Mouse (Mus musculus) layer of hippocampus, adult 18-20 months (tissue): ENCODE measurements around the gene Slit3. TPM values are rescaled to one million over a fixed set of nuclear protein-coding genes. Genes with fewer than 3 reads are reported as not detected.

ENCODE experiments used
- DNase-seq, 2 experiments: peaks; one replicate each; pipeline ENCODE4 v3.0.0; 2022; ENCODE audit warnings: low spot score in 2 of 2
- total RNA-seq, 2 experiments: library from RNA; stranded (reverse); gene quantifications; 2 replicates each; pipeline ENCODE4 v1.2.3; 2021

Slit3 gene
- total RNA-seq, 2 experiments from 2014 or later = 91.5 to 93.5 TPM

- no peak for DNase-seq
Observed at GRCm38 (mm10) chr11:35566686-35567085, 445.7 kb downstream of the Slit3 start.

- no peak for DNase-seq
Observed at GRCm38 (mm10) chr11:35569126-35569916, 448.3 kb downstream of the Slit3 start.

- no peak for DNase-seq
Observed at GRCm38 (mm10) chr11:35569957-35570356, 448.9 kb downstream of the Slit3 start.

- DNase-seq = no peak
Observed at GRCm38 (mm10) chr11:35571910-35572309, 450.9 kb downstream of the Slit3 start.

GRCm38 (mm10) chr11:35578796-35579195 is 457.8 kb downstream of the Slit3 start:
- no peak for DNase-seq

GRCm38 (mm10) chr11:35582591-35582990 is 461.6 kb downstream of the Slit3 start:
- no peak for DNase-seq

GRCm38 (mm10) chr11:35583633-35584032 is 462.6 kb downstream of the Slit3 start:
- no peak for DNase-seq

- DNase-seq = peak; percentile 78 to 92
Observed at GRCm38 (mm10) chr11:35587174-35587959, 466.3 kb downstream of the Slit3 start.

- no peak for DNase-seq
Observed at GRCm38 (mm10) chr11:35589892-35590291, 468.9 kb downstream of the Slit3 start.

- DNase-seq = no peak
Observed at GRCm38 (mm10) chr11:35593146-35594034, 472.4 kb downstream of the Slit3 start.

- DNase-seq = no peak
Observed at GRCm38 (mm10) chr11:35596064-35596463, 475.0 kb downstream of the Slit3 start.

- peak in 1 of 2 experiments; percentile 61 for DNase-seq
Observed at GRCm38 (mm10) chr11:35597882-35598281, 476.9 kb downstream of the Slit3 start.

GRCm38 (mm10) chr11:35598732-35599131 is 477.7 kb downstream of the Slit3 start:
- peak; percentile 49 to 72 for DNase-seq

GRCm38 (mm10) chr11:35601652-35602240 is 480.7 kb downstream of the Slit3 start:
- DNase-seq = no peak

GRCm38 (mm10) chr11:35602586-35602985 is 481.6 kb downstream of the Slit3 start:
- no peak for DNase-seq

- no peak for DNase-seq
Observed at GRCm38 (mm10) chr11:35603946-35604345, 482.9 kb downstream of the Slit3 start.

GRCm38 (mm10) chr11:35604848-35605790 is 484.1 kb downstream of the Slit3 start:
- no peak for DNase-seq

- DNase-seq = peak; percentile 48 to 76
Observed at GRCm38 (mm10) chr11:35607191-35607590, 486.2 kb downstream of the Slit3 start.

GRCm38 (mm10) chr11:35608794-35609193 is 487.8 kb downstream of the Slit3 start:
- DNase-seq = no peak
